Mouse (Mus musculus): ENCODE data around the gene Scaf4.
"Not testable (repeated sequence)": the region's sequence is repeated elsewhere in the genome, so short reads cannot be mapped to it uniquely, and the experiment has no call there.

Gene Scaf4

DNA sequence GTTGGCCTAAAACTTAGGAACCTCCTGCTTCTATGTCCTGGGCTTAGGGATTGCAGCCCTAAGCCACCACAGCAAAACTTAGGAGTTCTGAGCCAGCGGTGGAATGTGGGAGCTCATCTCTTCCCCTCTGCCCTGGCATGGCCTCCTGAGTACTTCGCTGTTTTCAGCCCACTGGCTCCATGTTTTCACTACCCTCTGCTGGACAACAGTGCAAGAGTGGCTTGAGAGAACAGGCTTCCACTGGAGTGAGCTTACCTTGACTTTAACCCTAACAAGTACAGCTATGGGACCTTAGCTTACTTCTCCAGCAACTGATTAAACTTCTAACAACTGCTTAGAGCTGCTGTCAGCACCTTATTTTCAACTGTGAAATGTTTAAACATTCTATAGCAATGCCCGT is 49.1 kb downstream of the Scaf4 start:
- no peak for DNase-seq (ENCODE audit: low spot score in 2 of 2)

DNA sequence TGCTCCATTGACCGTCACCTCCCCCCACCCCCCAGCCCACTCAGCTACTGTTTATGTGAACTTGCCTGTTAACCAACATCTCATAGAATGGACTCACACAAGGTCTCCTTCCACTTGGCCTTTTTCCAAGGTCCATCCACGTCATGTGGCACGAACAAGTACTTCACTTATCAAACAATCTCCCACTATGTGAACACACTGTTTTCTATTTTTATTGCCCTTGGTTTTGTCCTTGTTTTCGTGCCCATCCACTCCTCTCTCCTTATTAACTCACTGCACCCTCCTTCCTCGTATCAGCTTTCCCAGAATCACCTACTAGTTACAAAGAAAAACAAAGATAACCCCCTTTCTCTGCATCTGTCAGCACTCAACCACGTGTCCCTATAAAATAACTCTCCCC is 49.7 kb downstream of the Scaf4 start:
- no peak for DNase-seq (ENCODE audit: low spot score in 2 of 2)

DNA sequence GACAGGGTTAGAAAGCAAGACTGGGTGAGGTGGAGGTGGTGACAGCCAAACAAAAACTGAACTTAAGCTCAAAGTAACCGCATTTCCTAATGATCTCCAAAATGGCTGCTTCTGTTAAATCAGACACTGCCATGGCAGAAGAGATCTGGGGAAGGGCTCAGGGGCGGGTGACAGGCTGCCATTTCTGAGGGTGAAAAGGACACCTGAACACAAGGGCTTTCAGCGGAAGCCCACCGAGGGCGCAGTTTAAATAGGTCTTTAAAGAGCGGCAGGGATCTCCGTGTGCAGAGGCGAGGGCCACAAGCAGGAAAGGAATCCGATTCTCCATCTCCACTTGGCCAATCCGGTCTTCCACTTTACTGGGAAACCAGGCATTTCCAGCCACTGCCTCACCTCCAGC is 50.6 kb downstream of the Scaf4 start:
- DNase-seq (ENCODE audit: low spot score in 2 of 2), result no peak

DNA sequence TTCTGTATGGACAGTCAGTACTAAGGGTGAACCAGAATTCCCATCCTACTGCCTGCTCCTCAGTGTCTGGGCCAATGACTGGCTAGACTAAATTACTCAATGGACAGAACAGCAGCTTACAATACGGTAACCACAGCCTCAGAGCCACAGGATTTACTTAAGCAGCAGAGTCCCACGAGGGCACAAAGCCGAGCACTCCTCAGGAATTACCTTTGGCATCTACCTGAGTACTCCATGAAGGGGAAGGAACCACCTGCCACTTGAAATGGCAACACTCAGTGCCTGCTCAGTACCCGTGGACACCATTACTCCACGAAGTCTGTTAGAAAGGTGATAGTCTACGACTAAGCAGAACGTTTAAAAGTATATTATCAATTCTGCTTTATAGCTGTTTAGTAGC is 53.0 kb downstream of the Scaf4 start:
- DNase-seq (ENCODE audit: low spot score in 2 of 2), result no peak

DNA sequence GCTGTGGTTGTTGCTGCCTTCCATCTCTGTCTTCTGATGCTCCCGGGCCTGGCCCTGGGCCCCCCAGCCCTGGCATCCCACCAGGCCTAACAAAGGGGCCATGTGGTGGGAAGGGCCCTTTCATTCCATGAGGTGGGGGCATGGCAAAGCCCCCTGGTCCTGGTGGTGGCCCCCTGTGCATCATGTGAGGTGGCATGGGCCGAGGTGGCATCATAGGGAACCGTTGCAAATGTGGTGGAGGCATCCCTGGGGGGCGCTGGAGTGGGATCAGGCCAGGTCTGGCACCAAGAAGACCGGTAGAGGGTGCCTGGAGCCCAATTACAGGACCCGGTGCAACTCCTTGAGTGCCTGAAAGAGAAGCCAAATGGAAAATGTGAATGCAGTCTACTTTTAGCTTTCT is 54.4 kb downstream of the Scaf4 start:
- no peak for DNase-seq (ENCODE audit: low spot score in 2 of 2)

DNA sequence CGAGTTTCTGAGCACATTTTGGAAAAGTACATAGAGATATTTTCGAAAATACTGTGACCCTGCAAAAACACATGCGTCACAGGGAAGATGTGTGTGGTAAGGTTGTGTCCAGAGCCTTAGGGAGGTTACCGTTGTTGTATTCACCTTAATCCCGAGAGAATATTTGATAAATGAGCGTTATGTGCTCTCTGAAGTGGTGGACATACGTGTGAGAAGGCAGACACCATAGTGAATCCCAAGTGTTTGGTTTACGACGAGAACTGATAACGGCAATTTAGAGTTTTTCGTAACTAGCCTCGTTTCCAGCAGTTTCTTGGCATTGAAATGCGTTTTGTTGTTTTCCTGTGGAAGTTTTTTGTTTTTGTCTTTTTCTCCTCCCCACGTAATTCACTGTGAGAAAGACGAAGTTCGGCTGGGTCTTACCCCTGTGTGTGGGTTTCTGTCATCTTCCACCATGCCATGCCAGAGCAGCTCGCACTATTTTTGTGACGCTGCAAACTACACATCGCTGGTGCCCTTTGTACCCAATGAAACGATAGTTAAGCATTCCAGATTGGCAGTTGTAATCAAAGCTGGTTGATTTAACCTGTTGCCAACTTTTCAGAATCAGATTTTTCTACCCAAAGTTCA is 62.7 kb downstream of the Scaf4 start:
- no peak for DNase-seq (ENCODE audit: low spot score in 2 of 2)

DNA sequence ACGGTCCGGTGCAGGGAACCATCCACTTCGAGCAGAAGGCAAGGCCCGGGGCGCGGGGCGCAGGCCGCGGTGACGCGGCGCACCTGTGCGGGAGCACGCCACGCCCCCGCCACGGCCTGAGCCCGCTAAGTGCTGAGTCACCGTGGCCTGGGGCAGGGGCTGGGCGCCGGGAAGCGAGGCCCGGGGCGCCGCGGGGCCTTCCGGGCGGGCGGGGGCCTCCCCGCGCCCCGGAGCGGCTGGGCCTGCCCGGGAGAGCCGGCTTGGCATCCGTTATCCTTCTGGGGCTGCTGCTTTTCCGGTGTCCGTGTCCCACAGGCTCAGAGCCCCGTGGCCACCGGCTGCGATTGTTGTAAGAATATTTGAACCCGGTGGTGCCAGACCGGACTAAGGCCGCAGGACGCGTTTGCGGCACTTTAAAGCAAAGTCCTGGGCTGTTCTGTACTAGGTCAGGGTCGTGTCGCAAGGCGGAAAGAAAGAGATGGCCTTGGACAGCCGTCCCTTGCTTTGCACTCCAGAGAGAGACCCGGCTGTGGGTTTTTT is 63.3 kb downstream of the Scaf4 start:
- peak; percentile 40 to 42 for DNase-seq (ENCODE audit: low spot score in 2 of 2)

DNA sequence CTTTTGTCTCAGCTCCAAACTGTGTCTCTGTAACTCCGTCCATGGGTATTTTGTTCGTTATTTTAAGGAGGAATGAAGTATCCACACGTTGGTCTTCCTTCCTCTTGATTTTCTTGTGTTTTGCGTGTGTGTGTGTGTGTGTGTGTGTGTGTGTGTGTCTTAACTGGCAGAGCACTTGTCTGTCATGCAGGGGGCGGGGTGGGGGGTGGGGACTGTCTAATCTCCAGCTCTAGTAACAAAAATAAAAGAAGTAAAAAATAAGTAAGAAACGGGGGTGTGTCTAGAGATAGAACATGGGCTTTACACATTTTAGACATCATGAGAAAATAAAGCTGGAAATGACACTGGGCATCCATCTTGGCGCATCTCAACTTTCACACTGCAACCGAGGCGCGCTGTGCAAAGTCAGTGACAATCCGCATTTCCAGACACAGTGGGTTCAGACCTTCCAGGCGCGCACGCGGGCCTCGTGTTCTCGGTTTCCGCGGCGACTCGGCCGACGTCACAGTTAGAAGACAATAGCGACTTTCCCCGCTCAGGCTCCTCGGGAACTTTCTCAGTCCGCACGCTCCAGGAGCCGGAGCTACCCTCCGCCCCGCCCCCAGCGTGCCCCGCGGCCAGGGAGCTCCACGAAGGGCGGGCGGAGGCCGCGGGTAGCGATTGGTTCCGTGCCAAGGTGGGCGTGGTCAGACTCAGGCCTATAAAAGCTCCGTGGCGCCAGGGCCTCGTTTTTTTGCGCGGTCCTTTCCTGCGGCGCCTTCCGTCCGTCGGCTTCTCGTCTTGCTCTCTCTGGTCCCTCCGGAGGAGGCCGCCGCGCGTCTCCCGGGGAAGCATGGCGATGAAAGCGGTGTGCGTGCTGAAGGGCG is 64.0 kb downstream of the Scaf4 start, which contains the start of gene Sod1:
Sod1 (plus strand) TSS at position 729 of the 866 bp plus-strand sequence.
- peak; percentile 93 to 95 for DNase-seq (ENCODE audit: low spot score in 2 of 2)

DNA sequence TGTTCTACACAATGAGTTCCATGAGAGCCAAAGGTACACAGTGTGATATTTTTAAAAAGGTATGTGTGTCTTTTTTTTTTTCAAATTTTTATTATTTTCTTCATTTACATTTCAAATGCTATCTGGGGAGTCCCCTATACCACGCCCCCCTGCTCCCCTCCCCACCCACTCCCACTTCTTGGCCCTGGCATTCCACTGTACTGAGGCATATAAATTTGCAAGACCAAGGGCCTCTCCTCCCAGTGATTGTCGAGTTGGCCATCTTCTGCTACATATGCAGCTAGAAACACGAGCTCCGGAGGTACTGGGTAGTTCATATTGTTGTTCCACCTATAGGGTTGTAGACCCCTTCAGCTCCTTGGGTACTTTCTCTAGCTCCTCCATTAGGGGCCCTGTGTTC is 64.9 kb downstream of the Scaf4 start:
- not testable (repeated sequence) for DNase-seq (ENCODE audit: low spot score in 2 of 2)

DNA sequence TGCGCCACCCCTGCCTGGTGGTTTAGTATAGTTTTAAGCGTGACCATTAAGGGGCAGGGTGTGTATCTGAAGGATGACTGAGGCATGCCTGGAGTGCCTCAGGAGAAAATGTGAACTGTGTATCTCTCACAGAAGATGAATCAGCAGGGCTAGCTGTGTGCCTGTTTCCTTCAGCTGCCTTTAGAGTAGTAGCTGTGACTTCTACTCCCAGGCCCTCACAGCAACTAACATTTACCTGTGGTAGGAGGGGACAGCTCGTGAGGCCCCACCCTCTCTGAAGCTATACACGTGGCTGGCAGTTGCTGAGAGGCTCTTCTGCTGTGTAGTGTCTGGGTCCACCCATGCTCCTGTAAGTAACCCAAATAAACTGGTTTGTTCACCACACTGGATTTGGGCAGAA is 66.4 kb downstream of the Scaf4 start:
- no peak for DNase-seq (ENCODE audit: low spot score in 2 of 2)

DNA sequence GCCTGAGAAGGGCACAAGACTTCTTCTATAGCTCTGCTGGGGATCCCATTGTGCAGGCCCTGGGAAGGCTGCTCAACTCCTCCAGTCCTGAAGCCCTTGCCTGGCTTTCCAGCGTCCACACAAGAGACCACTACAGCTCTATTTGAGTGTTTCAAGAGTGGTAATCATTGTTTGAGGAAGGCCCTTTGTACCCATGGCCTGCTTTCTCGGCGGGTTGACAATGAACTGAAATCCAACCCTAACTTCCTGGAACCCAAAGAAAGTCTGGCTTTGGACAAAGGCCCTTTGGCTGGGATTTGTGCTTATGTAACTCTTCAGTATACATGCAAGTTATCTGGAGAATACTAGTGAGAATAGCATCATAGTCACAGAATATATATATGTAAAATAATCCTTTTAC is 66.9 kb downstream of the Scaf4 start:
- DNase-seq (ENCODE audit: low spot score in 2 of 2), result no peak

DNA sequence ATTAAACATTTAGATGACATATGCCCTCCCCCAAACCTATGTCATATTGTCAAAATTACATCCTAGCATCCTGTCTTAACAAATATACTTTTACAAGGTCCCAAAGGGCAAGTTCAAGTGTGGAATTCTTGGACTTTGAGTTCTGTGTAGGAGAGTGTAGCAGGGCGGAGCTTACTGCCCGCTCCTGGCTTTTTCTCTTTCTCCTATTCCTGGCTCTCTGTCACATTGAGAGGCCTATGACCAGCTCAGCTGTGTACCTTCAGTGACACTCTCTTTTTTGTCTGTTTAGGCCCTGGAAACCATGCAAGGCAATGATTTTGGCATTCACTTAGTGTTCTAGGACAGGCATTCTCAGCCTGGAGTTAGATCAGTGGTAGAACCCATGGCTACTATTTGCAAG is 67.9 kb downstream of the Scaf4 start:
- no peak for DNase-seq (ENCODE audit: low spot score in 2 of 2)

DNA sequence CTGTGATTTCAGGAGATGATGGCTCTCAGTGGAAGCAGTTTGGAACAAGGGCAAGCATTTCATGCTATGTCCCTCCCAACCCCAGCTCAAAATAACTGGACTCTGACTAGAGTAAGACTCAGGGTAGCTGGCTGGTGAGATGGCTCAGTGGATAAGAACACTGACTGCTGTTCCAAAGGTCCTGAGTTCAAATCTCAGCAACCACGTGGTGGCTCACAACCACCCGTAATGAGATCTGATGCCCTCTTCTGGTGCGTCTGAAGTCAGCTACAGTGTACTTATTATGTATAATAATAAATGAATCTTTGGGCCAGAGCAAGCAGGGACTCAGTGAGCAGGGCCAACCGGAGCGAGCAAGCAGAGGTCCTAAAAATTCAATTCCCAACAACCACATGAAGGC is 68.4 kb downstream of the Scaf4 start:
- not testable (repeated sequence) for DNase-seq (ENCODE audit: low spot score in 2 of 2)

DNA sequence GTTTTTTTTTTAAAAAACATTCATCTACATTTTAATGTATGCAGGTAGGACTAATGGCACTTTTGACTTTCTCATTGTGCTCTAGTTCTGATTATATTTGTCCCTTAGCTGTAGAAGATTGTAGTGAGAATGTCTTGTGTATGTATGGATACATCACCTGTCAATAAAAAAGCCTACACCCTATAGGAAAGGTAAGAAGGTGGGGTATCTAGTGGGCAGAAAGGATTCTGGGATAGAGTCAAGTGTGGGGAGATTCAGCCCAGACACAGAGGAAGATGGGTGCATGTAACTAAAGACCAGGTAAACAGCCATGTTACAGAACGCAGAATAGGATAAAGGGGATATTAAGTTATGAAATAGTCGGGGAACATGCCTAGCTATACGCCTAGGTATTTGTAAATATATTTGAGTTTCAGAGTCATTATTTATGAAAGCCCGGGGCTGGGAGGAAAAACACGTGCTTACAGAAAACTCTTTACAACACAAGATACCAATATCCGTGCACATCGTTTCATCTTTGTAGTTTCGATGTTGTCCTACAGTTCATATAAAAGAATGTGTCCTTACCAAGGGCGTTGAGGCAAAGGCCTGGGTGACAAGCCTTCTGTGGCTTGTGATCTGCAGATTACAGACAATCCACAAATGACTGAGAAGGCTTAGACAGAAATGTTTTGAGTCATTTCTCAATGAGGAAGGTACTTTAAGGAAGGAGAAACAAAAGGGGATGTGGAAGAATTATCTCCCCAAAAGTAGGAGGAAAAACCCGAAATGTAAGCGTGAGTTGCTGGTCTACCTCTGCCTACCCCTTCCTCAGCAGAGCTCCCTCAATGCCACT is 69.4 kb downstream of the Scaf4 start:
- no peak for DNase-seq (ENCODE audit: low spot score in 2 of 2)

DNA sequence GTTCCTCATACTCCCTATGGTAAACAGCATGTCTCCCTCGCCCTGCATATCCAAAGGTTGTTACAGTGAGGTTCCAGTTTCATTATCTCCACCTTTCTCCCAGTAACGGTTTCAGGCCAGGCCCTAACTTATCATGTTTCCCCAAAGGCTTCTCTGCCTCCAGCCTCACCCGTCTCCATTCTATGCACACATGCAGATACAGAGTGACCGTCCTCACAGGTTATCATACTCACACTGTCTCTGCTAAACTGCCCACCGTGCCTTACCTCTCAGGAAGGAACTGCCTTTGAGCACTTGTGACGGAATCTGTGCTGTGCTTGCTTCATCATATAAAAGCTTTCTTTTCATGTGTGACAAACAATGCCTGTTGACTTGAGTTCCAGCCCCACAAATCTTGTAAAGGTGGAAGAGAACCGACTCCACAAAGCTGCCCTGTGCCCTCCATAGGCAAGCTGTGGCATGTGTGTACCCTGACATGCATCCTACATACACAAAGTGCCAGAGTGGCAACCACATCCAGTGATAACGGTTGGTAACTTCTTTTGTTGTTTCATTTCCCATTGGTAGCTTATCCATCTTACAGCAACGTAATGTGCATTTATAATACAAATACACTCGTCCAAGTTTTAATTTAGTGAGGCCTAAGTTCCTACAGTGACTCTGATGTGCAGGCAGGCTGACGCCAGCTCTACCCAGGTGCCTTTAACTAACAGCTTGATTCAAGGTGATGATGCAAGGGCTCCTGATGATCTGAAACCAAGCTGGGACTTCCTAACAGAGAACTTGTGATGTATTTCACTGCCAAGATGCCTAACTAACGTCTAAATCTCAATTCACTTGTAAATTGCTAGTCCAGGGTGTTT is 70.6 kb downstream of the Scaf4 start:
- no peak for DNase-seq (ENCODE audit: low spot score in 2 of 2)

DNA sequence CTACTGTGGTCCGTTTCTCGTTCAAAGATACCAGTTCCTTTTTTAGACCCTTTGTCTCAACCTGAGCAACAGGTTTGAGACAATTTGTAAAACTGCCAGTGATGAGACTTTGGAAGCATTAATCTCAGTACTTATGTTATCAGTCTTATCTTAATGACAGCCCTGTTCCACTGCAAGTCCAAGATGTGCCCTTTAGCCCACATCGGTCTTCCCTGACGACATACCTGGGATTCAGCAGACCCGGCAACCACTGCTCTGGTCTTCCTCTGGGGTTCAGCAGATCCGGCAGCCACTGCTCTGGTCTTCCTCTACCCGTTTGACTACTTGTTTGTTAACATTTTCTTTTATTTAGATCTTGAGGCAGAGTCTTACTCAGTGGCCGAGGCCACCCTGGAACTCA is 72.5 kb downstream of the Scaf4 start:
- no peak for DNase-seq (ENCODE audit: low spot score in 2 of 2)

DNA sequence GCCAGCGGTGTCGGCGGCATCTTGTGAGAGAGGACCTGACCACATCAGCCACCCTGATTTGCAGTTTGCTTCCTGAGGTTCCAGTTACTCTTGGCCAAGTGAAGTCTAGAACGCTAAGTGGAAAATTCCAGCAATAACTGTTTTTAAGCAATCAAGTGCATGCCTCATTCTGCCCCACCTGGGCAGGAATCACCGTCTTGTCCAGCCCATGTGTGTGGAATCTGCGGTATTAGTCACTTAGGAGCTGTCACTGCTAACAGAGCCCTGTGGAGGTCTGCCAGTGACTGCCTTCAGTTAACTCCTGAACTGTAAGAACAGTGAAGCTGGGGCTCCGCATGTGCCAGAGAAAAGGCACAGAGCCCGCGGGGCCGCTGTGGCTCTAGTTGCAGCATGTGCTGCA is 73.6 kb downstream of the Scaf4 start:
- DNase-seq (ENCODE audit: low spot score in 2 of 2), result no peak

DNA sequence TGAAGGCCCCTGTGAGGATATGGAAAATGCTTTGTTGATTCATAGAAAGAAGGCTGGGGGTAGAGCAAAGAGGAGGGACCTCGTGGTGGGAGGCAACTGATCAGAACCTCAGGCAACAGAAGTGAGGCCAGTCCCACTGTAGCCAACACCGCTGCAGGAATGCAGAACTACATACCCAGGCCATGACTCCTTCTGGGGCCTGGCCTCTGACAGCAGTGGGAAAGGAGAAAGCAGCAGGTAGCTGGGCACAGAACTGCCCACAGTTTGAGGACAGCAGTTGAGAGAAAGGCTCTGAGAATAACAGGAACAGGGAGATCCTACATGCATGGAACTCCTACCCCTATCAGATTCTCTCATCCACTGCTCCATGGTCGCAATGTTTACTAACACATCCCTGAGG is 75.3 kb downstream of the Scaf4 start:
- DNase-seq (ENCODE audit: low spot score in 2 of 2), result no peak

DNA sequence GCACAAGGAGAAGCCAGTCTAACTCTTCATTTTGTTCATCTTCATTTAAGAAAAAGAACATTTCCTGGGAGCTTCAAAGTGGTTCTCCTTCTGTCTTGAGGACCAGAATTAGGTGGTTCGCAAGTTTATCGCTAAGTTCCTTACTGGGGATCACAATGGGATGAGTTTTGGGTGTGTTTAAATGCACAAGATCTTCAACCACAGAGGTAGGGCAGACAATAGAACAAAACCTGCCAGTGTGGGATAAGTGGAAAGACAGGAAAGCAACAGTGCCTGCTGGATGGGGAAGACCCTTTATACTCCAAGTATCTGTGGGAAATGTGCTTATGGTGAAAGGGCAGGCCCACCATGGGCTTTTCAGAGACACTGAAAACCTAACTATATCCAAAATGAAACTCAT is 79.4 kb downstream of the Scaf4 start:
- DNase-seq (ENCODE audit: low spot score in 2 of 2), result no peak

DNA sequence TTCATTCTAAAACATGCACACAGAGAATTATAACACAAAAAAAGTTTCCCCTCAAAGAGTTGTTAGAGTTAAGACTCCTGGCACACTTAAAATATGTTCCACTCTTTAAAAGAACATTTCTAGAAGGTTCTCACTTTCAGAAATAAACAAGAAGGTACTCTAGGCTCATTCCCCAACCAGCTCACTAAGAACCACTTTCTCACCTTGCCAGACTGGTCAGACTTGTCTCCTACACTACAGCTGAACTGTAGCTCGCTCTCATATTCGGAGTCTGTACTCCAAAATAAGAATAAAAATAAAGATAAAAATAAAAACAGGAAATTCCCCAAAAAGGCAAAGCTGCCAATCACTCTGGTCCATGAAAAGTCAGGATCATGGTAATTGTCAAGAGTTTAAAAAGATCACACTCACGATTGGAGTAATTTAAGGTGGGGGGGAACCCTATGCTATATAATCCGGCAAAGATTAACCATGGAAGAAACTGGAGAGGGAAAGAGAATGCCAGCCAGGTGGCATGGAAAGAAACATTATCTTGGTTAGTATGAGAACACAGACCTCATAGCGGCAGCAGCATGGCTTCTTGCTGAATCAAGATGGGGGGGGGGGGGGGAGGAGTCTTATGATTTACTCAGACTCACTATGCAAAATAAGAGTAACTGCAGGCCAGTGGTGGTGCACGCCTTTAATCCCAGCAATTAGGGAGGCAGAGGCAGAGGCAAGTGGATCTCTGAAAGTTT is 80.9 kb downstream of the Scaf4 start:
- no peak for DNase-seq (ENCODE audit: low spot score in 2 of 2)

DNA sequence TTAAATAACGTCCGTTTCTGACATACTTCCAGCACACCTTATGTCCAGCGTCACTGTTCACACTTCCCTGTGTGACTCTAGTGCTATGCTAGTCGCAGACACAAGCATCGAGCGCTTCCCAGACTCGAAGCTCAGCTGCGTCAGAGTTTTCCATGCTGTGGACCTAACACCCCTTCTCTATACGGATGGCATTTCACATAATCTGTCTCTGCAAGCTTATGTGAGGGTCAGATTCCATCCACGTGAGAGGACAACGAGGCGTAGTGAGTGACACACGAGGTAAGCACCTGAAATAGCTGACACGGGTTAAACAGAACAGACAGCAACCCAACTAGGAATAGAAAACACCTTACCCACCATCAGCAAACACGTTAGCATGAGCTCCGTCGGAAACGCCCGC is 82.2 kb downstream of the Scaf4 start:
- no peak for DNase-seq (ENCODE audit: low spot score in 2 of 2)
